Comparison of ENCODE assay signal across 8 mouse cellular contexts in genomic region chr2:35282214-35282613, GRCm38 (mm10). TPM values are rescaled to one million over a fixed set of nuclear protein-coding genes. Genes with fewer than 3 reads are reported as not detected.
DNase-seq lines count a peak whose midpoint lies in the region; ATAC-seq lines count a peak whose summit lies in the region.

No protein-coding gene starts in this region.

- peak overlapping the region; percentile 80 for H3K4me2 ChIP-seq in embryonic facial prominence, embryonic 13.5 days
- H3K4me2 ChIP-seq in heart, embryonic 13.5 days = peak overlapping the region; percentile 76

- peaks cover 33% of the 10 kb centered on the region for H3K36me3 ChIP-seq in embryonic facial prominence, embryonic 13.5 days
- H3K36me3 ChIP-seq in heart, embryonic 13.5 days = peaks cover 24% of the 10 kb centered on the region

- peaks cover 34% of the 10 kb centered on the region for H3K4me1 ChIP-seq in embryonic facial prominence, embryonic 13.5 days
- H3K4me1 ChIP-seq in heart, embryonic 13.5 days = peaks cover 36% of the 10 kb centered on the region

- peak overlapping the region; percentile 71 for H3K9ac ChIP-seq in embryonic facial prominence, embryonic 13.5 days
- peak overlapping the region; percentile 75 for H3K9ac ChIP-seq in heart, embryonic 13.5 days

- no peak overlapping the region for H3K27ac ChIP-seq in embryonic facial prominence, embryonic 13.5 days
- H3K27ac ChIP-seq in heart, embryonic 13.5 days (replicated peaks) = no peak overlapping the region

- peak; percentile 27 for DNase-seq in adrenal gland, postnatal 25 days
- peak; percentile 28 to 55 for DNase-seq in kidney, postnatal 36 days
- DNase-seq in testis, postnatal 10 days (ENCODE audit: low spot score) = peak; percentile 62
- DNase-seq in left cerebral cortex, postnatal 25 days (ENCODE audit: low spot score in 2 of 2) = no peak
- DNase-seq in cerebellum, postnatal 4 days (ENCODE audit: low spot score in 2 of 2) = no peak

- peak overlapping the region; percentile 46 for H3K4me3 ChIP-seq in embryonic facial prominence, embryonic 13.5 days
- H3K4me3 ChIP-seq in heart, embryonic 13.5 days = peak overlapping the region; percentile 50

- ATAC-seq in embryonic facial prominence, embryonic 13.5 days (ENCODE audit: insufficient number of reproducible peaks, insufficient read depth, low FRiP score, low TSS enrichment, low read depth) = no peak
- no peak for ATAC-seq in heart, embryonic 13.5 days (ENCODE audit: extremely low read depth, insufficient number of reproducible peaks, low FRiP score, low TSS enrichment)
- ATAC-seq in megakaryocyte, adult 5-6 weeks (ENCODE audit: poor library complexity, severe bottlenecking) = peak; percentile 52

- no peaks in the 10 kb centered on the region for H3K9me3 ChIP-seq in embryonic facial prominence, embryonic 13.5 days
- no peaks in the 10 kb centered on the region for H3K9me3 ChIP-seq in heart, embryonic 13.5 days

- intact Hi-C loops in left cerebral cortex, postnatal 25 days (cut with DNase I) = no loop called here

- 3% methylated on average over 27 of the region's 32 CpGs for WGBS in embryonic facial prominence, embryonic 13.5 days
- 2% methylated on average over 32 of the region's 32 CpGs for WGBS in heart, embryonic 13.5 days

- peaks cover 33% of the 10 kb centered on the region for H3K27me3 ChIP-seq in embryonic facial prominence, embryonic 13.5 days
- peaks cover 40% of the 10 kb centered on the region for H3K27me3 ChIP-seq in heart, embryonic 13.5 days (replicated peaks)

RNA-seq across cellular contexts. Expression of gene Gsn, which starts 26.0 kb away (rescaled TPM):
- 181 and 185 TPM in 2 replicates for total RNA-seq in adrenal gland, postnatal 25 days (2021)
- polyA plus RNA-seq in embryonic facial prominence, embryonic 13.5 days (2015; fragmentation: Nextera tagmentation; extraction: Ambion mirVana) = 176 and 188 TPM in 2 replicates
- polyA plus RNA-seq in heart, embryonic 13.5 days (2015; fragmentation: Nextera tagmentation; extraction: Ambion mirVana) = 205 and 215 TPM in 2 replicates
- 54.1 and 69.6 TPM in 2 replicates for total RNA-seq in megakaryocyte, adult 5-6 weeks (2015)
- total RNA-seq in megakaryocyte, adult 5-6 weeks (2017) = 90.9 and 98.1 TPM in 2 replicates
- total RNA-seq in left cerebral cortex, postnatal 25 days (2021) = 10 to 100 TPM; 63.5 to 75.4 TPM

RNA-seq across cellular contexts. Expression of gene Stom, which starts 54.6 kb away (rescaled TPM):
- total RNA-seq in adrenal gland, postnatal 25 days (2021) = 42.9 and 45.4 TPM in 2 replicates
- polyA plus RNA-seq in embryonic facial prominence, embryonic 13.5 days (2015; fragmentation: Nextera tagmentation; extraction: Ambion mirVana) = 22.0 and 27.5 TPM in 2 replicates
- polyA plus RNA-seq in heart, embryonic 13.5 days (2015; fragmentation: Nextera tagmentation; extraction: Ambion mirVana) = 40.3 and 43.0 TPM in 2 replicates
- 77.7 and 90.3 TPM in 2 replicates for total RNA-seq in megakaryocyte, adult 5-6 weeks (2015)
- total RNA-seq in megakaryocyte, adult 5-6 weeks (2017) = 155 and 165 TPM in 2 replicates
- 1 to 10 TPM; 8.3 to 9.1 TPM for total RNA-seq in left cerebral cortex, postnatal 25 days (2021)

Comparison
In these comparisons a context has a peak if more than half of its experiments do, and no peak if none do; other contexts are left out.
1. DNase-seq: peak in adrenal gland, postnatal 25 days (single experiment), kidney, postnatal 36 days (2 of 2) and testis, postnatal 10 days (single experiment); none in left cerebral cortex, postnatal 25 days (0 of 2) and cerebellum, postnatal 4 days (0 of 2).